Mouse (Mus musculus): ENCODE data around the gene Dtx3l.

Gene Dtx3l

GRCm38 (mm10) chr16:35888910-35889309 is 50.0 kb downstream of the Dtx3l start:
- DNase-seq (ENCODE audit: low read depth, low spot score) = no peak

GRCm38 (mm10) chr16:35888174-35888573 is 50.8 kb downstream of the Dtx3l start:
- no peak for DNase-seq (ENCODE audit: low read depth, low spot score)
